Comparison of ENCODE assay signal across 8 mouse cellular contexts in genomic region chr2:65414237-65414636, GRCm38 (mm10). TPM values are rescaled to one million over a fixed set of nuclear protein-coding genes. Genes with fewer than 3 reads are reported as not detected.
DNase-seq lines count a peak whose midpoint lies in the region; ATAC-seq and TF ChIP-seq lines count a peak whose summit lies in the region.

No protein-coding gene starts in this region.

- peak; percentile 13 to 29 for DNase-seq in layer of hippocampus, adult 18-20 months (ENCODE audit: low spot score in 2 of 2)
- DNase-seq in layer of hippocampus, adult 8-10 months (ENCODE audit: low spot score in 2 of 2), result no peak
- DNase-seq in cerebellum, postnatal 36 days, result peak; percentile 4 to 11
- peak; percentile 9 to 30 for DNase-seq in heart, adult 9 months (ENCODE audit: low spot score in 2 of 2)
- peak; percentile 36 for DNase-seq in kidney, adult 2 months
- DNase-seq in neural tube, embryonic 10.5 days (ENCODE audit: extremely low spot score, low spot score), result peak; percentile 69
- DNase-seq in thymus, postnatal 36 days, result peak; percentile 33 to 39

- H3K36me3 ChIP-seq in kidney, adult 2 months (ENCODE audit: control insufficient read depth, insufficient read depth, low read length), result no peaks in the 10 kb centered on the region
- no peaks in the 10 kb centered on the region for H3K36me3 ChIP-seq in liver, embryonic 16.5 days (ENCODE audit: control insufficient read depth, insufficient read depth)

- ATAC-seq in liver, embryonic 16.5 days (ENCODE audit: low read depth), result peak; percentile 53; the same call in 1 of the 2 replicates

- TF ChIP-seq CTCF in kidney, adult 2 months (conservative IDR thresholded peaks at IDR 0.05; ENCODE audit: insufficient read depth, insufficient read length, low read depth, low read length), result no peak

- no peaks in the 10 kb centered on the region for H3K27me3 ChIP-seq in kidney, adult 2 months (replicated peaks; ENCODE audit: control insufficient read depth, insufficient read depth, low read length)
- H3K27me3 ChIP-seq in liver, embryonic 16.5 days (ENCODE audit: control insufficient read depth, insufficient read depth, low read depth, low read length), result no peaks in the 10 kb centered on the region

- WGBS in kidney, adult 2 months, result under 1% methylated on average over 7 of the region's 7 CpGs
- WGBS in liver, embryonic 16.5 days (ENCODE audit: insufficient replicate concordance), result under 1% methylated on average over 7 of the region's 7 CpGs

- H3K4me1 ChIP-seq in kidney, adult 2 months (ENCODE audit: control insufficient read depth, insufficient read depth, low read length), result no peaks in the 10 kb centered on the region; the same call in 1 of the 2 replicates
- H3K4me1 ChIP-seq in liver, embryonic 16.5 days (ENCODE audit: control insufficient read depth, low read depth, low read length), result no peaks in the 10 kb centered on the region

- peak overlapping the region; percentile 37; the same call in 1 of the 2 replicates for H3K4me3 ChIP-seq in kidney, adult 2 months (ENCODE audit: insufficient read depth, low read depth, low read length)
- peak overlapping the region; percentile 31; the same call in 1 of the 2 replicates for H3K4me3 ChIP-seq in liver, embryonic 16.5 days (ENCODE audit: low read depth, low read length)

- H3K9ac ChIP-seq in liver, embryonic 16.5 days (ENCODE audit: low read depth, low read length), result no peak overlapping the region

- H3K9me3 ChIP-seq in liver, embryonic 16.5 days (replicated peaks; ENCODE audit: control insufficient read depth, low read length), result no peaks in the 10 kb centered on the region

- H3K27ac ChIP-seq in kidney, adult 2 months (ENCODE audit: insufficient read depth, low read depth, low read length), result no peak overlapping the region
- no peak overlapping the region for H3K27ac ChIP-seq in liver, embryonic 16.5 days (ENCODE audit: low read length)

- TF ChIP-seq POLR2A in kidney, adult 2 months (IDR thresholded peaks at IDR 0.05; ENCODE audit: low read depth, low read length), result no peak

- H3K4me2 ChIP-seq in liver, embryonic 16.5 days (ENCODE audit: low read depth, low read length), result peak overlapping the region; percentile 59

RNA-seq across cellular contexts. Expression of gene Slc38a11, which starts 50.4 kb away (rescaled TPM):
- 1 to 10 TPM; 1.5 to 2.5 TPM for total RNA-seq in layer of hippocampus, adult 18-20 months (2021)
- total RNA-seq in layer of hippocampus, adult 8-10 months (2022), result 1 to 10 TPM; 2.6 to 4.7 (median 3.2) TPM
- 0.80 and 0.83 TPM in 2 replicates for polyA plus RNA-seq in kidney, adult 2 months (2012; rRNA removed)
- polyA plus RNA-seq in liver, embryonic 16.5 days (2015; fragmentation: Nextera tagmentation; extraction: Ambion mirVana), result 0.09 TPM in 1 of 2 replicates, not detected in the other

Comparison
In these comparisons a context has a peak if more than half of its experiments do, and no peak if none do; other contexts are left out.
1. DNase-seq: peak in layer of hippocampus, adult 18-20 months (2 of 2), cerebellum, postnatal 36 days (2 of 2), heart, adult 9 months (2 of 2), kidney, adult 2 months (single experiment), neural tube, embryonic 10.5 days (single experiment) and thymus, postnatal 36 days (2 of 2); none in layer of hippocampus, adult 8-10 months (0 of 2).